Mouse (Mus musculus): ENCODE measurements around the gene Ugt1a8.

DNA sequence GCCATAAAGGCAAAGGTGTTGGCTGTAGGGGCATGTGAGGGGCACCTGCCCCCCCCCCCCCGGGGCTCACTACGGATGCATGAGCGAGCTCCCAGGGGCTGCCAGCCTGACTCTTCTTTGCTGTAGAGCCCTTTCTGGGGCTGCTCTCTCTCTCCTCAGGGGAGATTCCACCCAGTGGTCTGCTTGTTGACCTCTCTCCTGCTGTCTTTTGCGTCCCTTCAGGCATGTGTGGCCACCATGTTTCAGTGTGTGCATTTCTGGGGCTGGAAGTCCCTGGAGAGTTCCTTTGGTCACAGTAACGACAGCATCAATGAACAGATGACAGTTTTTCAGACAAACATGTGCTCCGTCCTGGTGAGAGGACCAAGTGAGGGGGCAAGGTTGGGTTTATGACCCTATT is 170.7 kb downstream of the Ugt1a8 start:
- TF ChIP-seq CTCF (IDR thresholded peaks at IDR 0.05) (no peak), POLR2A (IDR thresholded peaks at IDR 0.05; ENCODE audit: insufficient read depth, low read depth, low read length) (no peak)
